Mouse (Mus musculus): ENCODE data around the gene Rnf121. TPM values are rescaled to one million over a fixed set of nuclear protein-coding genes. Genes with fewer than 3 reads are reported as not detected.

Gene Rnf121
- polyA plus RNA-seq (2015; fragmentation: Nextera tagmentation; extraction: Ambion mirVana), result 31.2 and 33.3 TPM in 2 replicates

DNA sequence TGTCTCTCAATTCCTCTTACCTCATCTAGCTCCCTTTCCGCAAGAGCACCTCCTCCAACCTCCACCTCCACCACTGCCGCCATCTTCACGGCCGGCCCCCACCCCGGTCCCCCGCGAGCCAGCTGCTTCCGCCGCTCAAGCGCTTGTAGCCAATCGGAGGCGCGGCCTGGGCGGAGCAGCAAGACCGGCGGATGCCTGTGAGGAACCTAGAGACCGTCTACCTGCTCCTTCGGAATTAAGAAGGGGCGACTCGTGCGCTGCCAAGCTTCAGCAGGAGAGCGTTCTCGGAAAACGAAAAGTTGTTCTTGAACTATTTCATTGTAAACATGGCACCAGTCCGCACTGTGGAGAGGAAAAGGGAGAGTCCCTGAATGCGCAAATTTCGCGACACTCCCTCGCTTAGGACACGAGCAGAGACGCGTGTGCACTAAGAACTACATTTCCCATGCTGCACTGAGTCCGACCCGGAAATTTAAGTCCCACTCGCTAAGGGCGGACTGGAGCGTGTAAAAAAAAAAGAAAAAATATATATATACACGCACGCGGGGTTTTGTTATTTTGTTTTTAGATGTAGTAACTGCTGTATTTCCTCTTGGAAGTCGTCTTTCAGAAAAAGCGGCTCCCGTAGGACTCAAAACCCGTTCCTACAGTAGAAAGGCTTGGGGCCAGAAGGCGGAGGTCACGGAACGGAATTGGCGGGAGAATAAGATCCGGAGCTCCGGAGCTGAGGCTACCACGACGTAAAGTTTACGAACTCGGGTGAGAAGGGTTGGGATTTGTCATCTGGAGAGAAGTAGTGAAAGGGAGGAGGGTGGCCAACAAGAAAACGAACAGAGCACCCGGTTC lies at the start of gene Rnf121, which contains the start of the genes Xndc1 and Xntrpc:
Rnf121 (minus strand) TSS at position 424 of the 846 bp plus-strand sequence.
Xndc1 (plus strand) TSS at position 466 of the 846 bp plus-strand sequence.
Xntrpc (plus strand) TSS at position 668 of the 846 bp plus-strand sequence.
- no peaks in the 10 kb centered on the region for H3K9me3 ChIP-seq
- peak; percentile 98 for ATAC-seq (ENCODE audit: insufficient number of reproducible peaks, insufficient read depth, low FRiP score, low TSS enrichment, low read depth)
- H3K4me3 ChIP-seq, result peak within 1 kb of the TSS; percentile 74
- H3K9ac ChIP-seq, result peak within 1 kb of the TSS; percentile 81
- H3K27me3 ChIP-seq, result no peaks in the 10 kb centered on the region
- H3K27ac ChIP-seq, result peak within 1 kb of the TSS; percentile 88
- WGBS, result under 1% methylated on average over 56 of the region's 56 CpGs
- H3K4me2 ChIP-seq, result peak within 1 kb of the TSS; percentile 77
- H3K36me3 ChIP-seq, result 0 out of 2 replicates have a peak, but pooled peaks cover 16% of the 10 kb centered on the region
- peaks cover 23% of the 10 kb centered on the region for H3K4me1 ChIP-seq

DNA sequence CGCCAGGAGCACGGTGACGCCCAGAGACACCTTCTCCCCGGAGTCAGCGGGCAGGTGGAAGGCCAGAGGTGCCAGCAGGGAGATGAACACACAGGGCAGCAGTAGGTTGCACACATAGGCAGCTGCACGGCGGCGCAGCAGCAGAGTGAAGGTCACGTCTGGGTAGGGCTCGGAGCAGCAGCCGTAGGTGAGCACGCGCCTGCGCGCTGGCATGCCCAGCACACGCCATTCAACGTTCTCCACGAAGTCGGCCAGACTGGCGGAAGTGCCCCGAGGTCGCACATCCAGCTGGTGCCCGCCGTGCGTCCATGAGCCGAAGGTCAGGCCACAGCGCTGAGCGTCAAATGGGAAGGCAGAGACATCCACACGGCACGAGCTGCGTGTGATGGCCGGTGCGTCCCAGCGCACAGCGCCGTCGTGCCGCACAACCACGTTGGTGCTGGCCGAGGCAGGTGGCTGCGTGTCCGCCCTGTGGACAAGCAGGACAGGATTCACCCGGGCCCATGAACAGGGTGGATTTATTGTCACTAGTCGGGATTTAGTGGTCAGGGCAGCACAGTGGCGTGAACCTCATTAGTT lies 48.0 kb upstream of the Rnf121 start:
- Histone ChIP-seq H3K4me2 (no peak overlapping the region), H3K27me3 (no peaks in the 10 kb centered on the region), H3K36me3 (peaks cover 2% of the 10 kb centered on the region), H3K4me3 (no peak overlapping the region), H3K9ac (no peak overlapping the region), H3K4me1 (no peaks in the 10 kb centered on the region), H3K27ac (no peak overlapping the region), H3K9me3 (no peaks in the 10 kb centered on the region)
- 84% methylated on average over 45 of the region's 45 CpGs for WGBS
- no peak for ATAC-seq (ENCODE audit: insufficient number of reproducible peaks, insufficient read depth, low FRiP score, low TSS enrichment, low read depth)

DNA sequence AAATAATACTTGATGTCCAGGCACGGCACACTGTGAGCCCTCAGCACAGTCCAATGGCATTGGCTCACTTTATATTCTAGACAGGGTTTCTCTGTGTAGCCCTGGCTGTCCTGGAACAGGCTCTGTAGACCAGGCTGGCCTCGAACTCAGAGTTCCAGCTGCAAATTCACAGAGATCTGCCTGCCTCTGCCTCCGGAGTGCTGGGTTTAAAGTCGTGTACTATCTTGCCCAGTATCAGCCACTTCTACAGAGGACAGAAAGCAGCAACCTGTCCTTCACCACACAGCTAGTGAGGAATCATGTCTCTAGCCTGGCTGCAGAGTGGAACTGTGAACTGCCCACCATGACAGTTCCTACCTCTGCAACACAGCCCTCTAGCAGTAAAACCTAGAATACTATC lies 44.5 kb upstream of the Rnf121 start:
- no peak overlapping the region for H3K27ac ChIP-seq
- peaks cover 4% of the 10 kb centered on the region; the same call in 1 of the 2 replicates for H3K4me1 ChIP-seq
- no peak overlapping the region for H3K9ac ChIP-seq
- H3K9me3 ChIP-seq, result no peaks in the 10 kb centered on the region
- 87% methylated on average over 4 of the region's 4 CpGs for WGBS
- ATAC-seq (ENCODE audit: insufficient number of reproducible peaks, insufficient read depth, low FRiP score, low TSS enrichment, low read depth), result no peak
- no peaks in the 10 kb centered on the region for H3K27me3 ChIP-seq
- H3K36me3 ChIP-seq, result no peaks in the 10 kb centered on the region
- H3K4me2 ChIP-seq, result no peak overlapping the region
- no peak overlapping the region for H3K4me3 ChIP-seq

DNA sequence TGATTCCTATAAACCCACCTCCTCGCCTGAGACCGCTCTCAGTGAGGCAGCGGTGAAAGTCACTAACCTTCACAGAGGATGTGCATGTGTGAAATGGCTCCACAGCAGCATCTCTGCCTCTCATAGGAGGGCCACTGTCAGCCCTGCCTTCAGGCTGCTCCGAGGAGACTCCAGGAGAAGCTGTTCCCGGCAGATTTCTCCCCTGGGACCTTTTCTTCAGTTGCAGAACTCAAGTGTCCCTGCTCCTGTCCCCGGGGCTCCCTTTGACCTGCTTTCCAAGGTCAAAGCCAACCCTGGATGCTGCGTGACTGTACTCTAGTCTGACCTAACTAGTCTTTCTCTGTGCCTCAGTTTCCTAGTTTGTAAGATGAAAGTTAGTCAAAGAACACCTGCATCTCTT lies 43.9 kb upstream of the Rnf121 start, which contains the start of gene Art5:
Art5 (minus strand) TSS at position 319 of the 400 bp plus-strand sequence.
- WGBS, result 75% methylated on average over 7 of the region's 7 CpGs
- Histone ChIP-seq H3K27ac (no peak within 1 kb of the TSS), H3K9me3 (no peaks in the 10 kb centered on the region), H3K4me1 (peaks cover 4% of the 10 kb centered on the region; the same call in 1 of the 2 replicates), H3K4me2 (no peak within 1 kb of the TSS), H3K27me3 (no peaks in the 10 kb centered on the region), H3K9ac (no peak within 1 kb of the TSS), H3K36me3 (no peaks in the 10 kb centered on the region), H3K4me3 (no peak within 1 kb of the TSS)
- no peak for ATAC-seq (ENCODE audit: insufficient number of reproducible peaks, insufficient read depth, low FRiP score, low TSS enrichment, low read depth)

DNA sequence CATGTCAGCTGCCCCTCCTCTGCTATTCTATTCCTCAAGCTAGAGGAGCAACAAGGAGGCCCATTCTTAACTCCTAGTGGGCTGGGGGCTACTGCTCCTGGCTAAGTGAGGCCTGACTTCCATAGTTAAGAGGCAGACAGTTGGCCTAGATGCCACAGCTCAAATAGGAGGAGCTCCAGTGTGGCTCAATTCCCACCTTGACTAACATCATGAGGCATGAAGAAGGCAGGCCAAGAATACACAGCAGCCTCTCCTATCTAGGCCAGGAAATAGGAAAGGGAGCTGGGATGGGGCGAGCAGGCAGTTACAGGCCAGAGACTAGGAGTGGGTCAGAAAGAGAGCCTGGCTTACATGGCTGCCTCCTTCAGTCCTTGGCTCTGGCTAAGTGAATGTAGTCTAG lies 42.9 kb upstream of the Rnf121 start:
- H3K9ac ChIP-seq, result no peak overlapping the region
- 81% methylated on average over 1 of the region's 1 CpGs for whole genome bisulfite sequencing
- no peak overlapping the region for H3K4me3 ChIP-seq
- no peaks in the 10 kb centered on the region for H3K27me3 ChIP-seq
- H3K36me3 ChIP-seq, result no peaks in the 10 kb centered on the region
- no peak overlapping the region for H3K27ac ChIP-seq
- H3K4me2 ChIP-seq, result no peak overlapping the region
- no peak for ATAC-seq (ENCODE audit: insufficient number of reproducible peaks, insufficient read depth, low FRiP score, low TSS enrichment, low read depth)
- H3K4me1 ChIP-seq, result peaks cover 4% of the 10 kb centered on the region; the same call in 1 of the 2 replicates
- no peaks in the 10 kb centered on the region for H3K9me3 ChIP-seq

DNA sequence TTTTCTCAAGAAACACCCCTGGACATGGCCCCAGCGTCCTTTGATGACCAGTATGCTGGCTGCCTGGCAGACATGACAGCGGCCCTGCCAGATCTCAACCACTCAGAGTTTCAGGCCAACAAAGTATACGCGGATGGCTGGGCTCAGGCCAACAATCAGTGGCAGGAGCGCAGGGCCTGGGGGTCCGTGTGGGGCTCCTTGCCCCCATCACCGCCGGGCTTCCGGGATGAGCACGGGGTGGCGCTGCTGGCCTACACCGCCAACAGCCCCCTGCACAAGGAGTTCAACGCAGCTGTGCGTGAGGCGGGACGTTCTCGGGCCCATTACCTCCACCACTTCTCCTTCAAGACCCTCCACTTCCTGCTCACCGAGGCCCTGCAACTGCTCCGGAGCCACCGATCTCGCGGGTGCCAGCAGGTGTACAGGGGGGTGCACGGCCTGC lies 41.5 kb upstream of the Rnf121 start:
- Histone ChIP-seq H3K27ac (no peak overlapping the region), H3K9me3 (no peaks in the 10 kb centered on the region), H3K4me3 (peak overlapping the region; percentile 17), H3K36me3 (no peaks in the 10 kb centered on the region), H3K27me3 (no peaks in the 10 kb centered on the region), H3K4me2 (peak overlapping the region; percentile 56), H3K4me1 (peaks cover 4% of the 10 kb centered on the region; the same call in 1 of the 2 replicates), H3K9ac (peak overlapping the region; percentile 54)
- ATAC-seq (ENCODE audit: insufficient number of reproducible peaks, insufficient read depth, low FRiP score, low TSS enrichment, low read depth), result no peak
- WGBS, result 15% methylated on average over 23 of the region's 23 CpGs

DNA sequence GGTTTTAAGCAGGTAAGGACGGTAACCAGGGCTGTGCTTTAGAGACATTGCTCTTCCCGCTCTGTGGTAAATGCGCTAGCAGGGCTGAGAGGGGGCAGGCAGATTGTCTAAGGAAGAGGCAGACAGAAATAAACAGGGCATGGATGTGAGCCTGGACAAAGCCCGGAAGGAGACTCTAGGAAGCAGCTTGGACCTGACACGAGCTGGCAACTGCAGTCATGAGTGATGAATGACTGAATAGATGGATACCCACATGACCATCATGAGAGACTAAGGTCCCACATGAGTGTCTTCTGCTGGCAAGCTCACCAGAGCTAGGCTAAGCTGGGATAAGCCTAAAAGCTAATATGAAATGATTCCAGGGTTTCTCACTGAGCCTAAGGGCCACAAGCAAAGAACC lies 38.9 kb upstream of the Rnf121 start:
- no peak overlapping the region for H3K27ac ChIP-seq
- no peaks in the 10 kb centered on the region for H3K36me3 ChIP-seq
- H3K4me1 ChIP-seq, result peaks cover 16% of the 10 kb centered on the region
- H3K9me3 ChIP-seq, result no peaks in the 10 kb centered on the region
- H3K4me2 ChIP-seq, result no peak overlapping the region
- WGBS, result 73% methylated on average over 5 of the region's 5 CpGs
- no peak for ATAC-seq (ENCODE audit: insufficient number of reproducible peaks, insufficient read depth, low FRiP score, low TSS enrichment, low read depth)
- H3K27me3 ChIP-seq, result no peaks in the 10 kb centered on the region
- H3K4me3 ChIP-seq, result no peak overlapping the region
- no peak overlapping the region for H3K9ac ChIP-seq

DNA sequence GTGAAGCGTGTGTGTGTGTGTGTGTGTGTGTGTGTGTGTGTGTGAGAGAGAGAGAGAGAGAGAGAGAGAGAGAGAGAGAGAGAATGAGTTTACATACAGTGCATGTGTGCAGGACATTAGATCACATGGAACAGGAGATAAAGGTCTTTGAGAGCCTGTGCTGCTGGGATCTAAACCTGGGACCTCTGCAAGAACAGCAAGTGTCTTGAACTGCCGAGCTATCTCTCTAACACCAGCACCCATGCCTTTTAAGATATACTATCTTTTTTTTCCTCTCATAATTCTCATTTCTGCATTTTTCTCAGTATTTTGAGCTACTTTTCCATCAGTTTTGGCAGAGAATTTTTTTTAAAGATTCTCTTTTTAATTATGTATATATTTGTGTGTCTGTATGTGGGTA lies 38.3 kb upstream of the Rnf121 start:
- Histone ChIP-seq H3K9ac (no peak overlapping the region), H3K9me3 (no peaks in the 10 kb centered on the region), H3K27ac (no peak overlapping the region), H3K4me3 (no peak overlapping the region), H3K36me3 (no peaks in the 10 kb centered on the region), H3K4me1 (peaks cover 16% of the 10 kb centered on the region), H3K4me2 (no peak overlapping the region), H3K27me3 (no peaks in the 10 kb centered on the region)
- 70% methylated on average over 2 of the region's 2 CpGs for WGBS
- ATAC-seq (ENCODE audit: insufficient number of reproducible peaks, insufficient read depth, low FRiP score, low TSS enrichment, low read depth), result no peak

DNA sequence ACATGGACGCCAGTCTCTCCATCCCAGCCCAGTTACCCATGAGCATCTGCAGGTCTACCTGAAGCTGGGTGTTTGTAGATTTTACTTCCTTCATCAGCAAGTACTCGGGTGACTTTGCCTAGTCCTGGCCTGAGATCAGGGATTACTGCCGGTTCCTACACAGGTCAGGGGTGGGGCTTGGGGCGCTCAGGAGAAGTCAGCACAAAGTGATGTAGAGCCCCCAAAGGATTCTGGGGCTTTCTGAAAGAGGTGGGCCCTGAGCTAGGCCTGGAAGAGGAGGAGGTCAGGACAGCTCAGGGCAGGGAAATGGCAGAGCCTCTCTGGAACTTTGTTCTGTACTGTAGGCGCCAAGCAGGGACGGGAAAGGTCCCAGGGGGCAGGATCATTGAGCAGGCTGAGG lies 37.4 kb upstream of the Rnf121 start:
- no peak overlapping the region for H3K27ac ChIP-seq
- ATAC-seq (ENCODE audit: insufficient number of reproducible peaks, insufficient read depth, low FRiP score, low TSS enrichment, low read depth), result no peak
- no peak overlapping the region for H3K9ac ChIP-seq
- H3K4me2 ChIP-seq, result no peak overlapping the region
- H3K4me3 ChIP-seq, result no peak overlapping the region
- no peaks in the 10 kb centered on the region for H3K27me3 ChIP-seq
- H3K36me3 ChIP-seq, result no peaks in the 10 kb centered on the region
- H3K9me3 ChIP-seq, result no peaks in the 10 kb centered on the region
- WGBS, result 47% methylated on average over 6 of the region's 6 CpGs
- peaks cover 16% of the 10 kb centered on the region for H3K4me1 ChIP-seq

DNA sequence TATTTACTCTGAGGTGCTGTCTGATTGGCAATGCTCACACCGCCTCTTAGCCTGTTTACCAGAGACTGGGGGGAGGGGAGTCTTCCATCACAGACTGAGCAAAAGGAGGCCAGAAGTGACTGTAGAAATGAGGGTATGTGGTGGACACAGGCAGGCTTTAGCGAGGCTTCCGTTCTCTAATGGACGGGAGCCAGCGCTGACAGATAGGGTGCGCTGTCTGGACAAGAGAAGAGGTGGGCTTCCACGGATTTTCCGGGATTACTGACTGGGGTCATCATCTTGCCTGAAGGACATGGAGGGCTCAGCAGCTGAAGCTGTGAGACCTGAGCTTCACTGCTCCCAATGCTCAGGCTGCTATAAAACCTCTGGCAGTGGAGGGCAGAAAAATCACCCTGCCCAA lies 37.0 kb upstream of the Rnf121 start:
- H3K27ac ChIP-seq, result no peak overlapping the region

DNA sequence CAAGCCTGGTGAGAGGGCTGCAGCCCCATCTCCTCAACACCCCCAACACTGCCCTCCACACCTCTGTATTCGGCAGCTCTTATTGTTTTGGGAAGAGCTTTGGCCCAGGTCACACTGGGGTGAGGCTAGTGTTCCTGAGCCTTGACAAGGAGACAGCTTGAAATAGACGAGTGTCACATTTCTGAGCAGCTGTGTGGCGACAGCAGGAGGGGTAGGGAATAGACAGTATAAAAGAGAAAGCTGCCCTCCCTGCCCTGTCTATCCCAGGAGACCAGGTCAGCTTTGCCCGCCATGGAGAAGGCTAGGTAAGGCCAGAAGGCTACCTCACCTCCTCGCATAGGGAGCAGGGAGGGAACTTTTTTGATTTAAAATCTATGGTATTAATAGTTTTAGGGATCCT lies 36.2 kb upstream of the Rnf121 start, which contains the start of gene Art1:
Art1 (plus strand) TSS at position 257 of the 400 bp plus-strand sequence.
- H3K27me3 ChIP-seq, result no peaks in the 10 kb centered on the region
- peaks cover 12% of the 10 kb centered on the region for H3K4me1 ChIP-seq
- no peak within 1 kb of the TSS for H3K9ac ChIP-seq
- no peaks in the 10 kb centered on the region; the same call in none of the 2 replicates for H3K36me3 ChIP-seq
- 34% methylated on average over 5 of the region's 5 CpGs for WGBS
- H3K4me2 ChIP-seq, result peak within 1 kb of the TSS; percentile 62
- H3K9me3 ChIP-seq, result no peaks in the 10 kb centered on the region
- no peak within 1 kb of the TSS for H3K27ac ChIP-seq
- H3K4me3 ChIP-seq, result no peak within 1 kb of the TSS
- no peak for ATAC-seq (ENCODE audit: insufficient number of reproducible peaks, insufficient read depth, low FRiP score, low TSS enrichment, low read depth)

More for the DNA sequence above, 37.0 kb upstream of the Rnf121 start:
- Histone ChIP-seq H3K36me3 (no peaks in the 10 kb centered on the region), H3K4me1 (peaks cover 16% of the 10 kb centered on the region), H3K4me2 (no peak overlapping the region), H3K9me3 (no peaks in the 10 kb centered on the region), H3K27me3 (no peaks in the 10 kb centered on the region), H3K4me3 (no peak overlapping the region), H3K9ac (no peak overlapping the region)
- ATAC-seq (ENCODE audit: insufficient number of reproducible peaks, insufficient read depth, low FRiP score, low TSS enrichment, low read depth), result no peak
- 49% methylated on average over 8 of the region's 8 CpGs for WGBS

Data from embryonic facial prominence, embryonic 13.5 days (tissue).